Mouse (Mus musculus): Measurements from ENCODE around the gene Gm10203. TPM values are rescaled to one million over a fixed set of nuclear protein-coding genes. Genes with fewer than 3 reads are reported as not detected.
A peak's percentile ranks its signal among the peaks of the same experiment; 100 is the strongest.
"Not testable (repeated sequence)": the region's sequence is repeated elsewhere in the genome, so short reads cannot be mapped to it uniquely, and the experiment has no call there.

The Gm10203 gene
- polyA plus RNA-seq, 1 experiment from 2014 or later: not detected

DNA sequence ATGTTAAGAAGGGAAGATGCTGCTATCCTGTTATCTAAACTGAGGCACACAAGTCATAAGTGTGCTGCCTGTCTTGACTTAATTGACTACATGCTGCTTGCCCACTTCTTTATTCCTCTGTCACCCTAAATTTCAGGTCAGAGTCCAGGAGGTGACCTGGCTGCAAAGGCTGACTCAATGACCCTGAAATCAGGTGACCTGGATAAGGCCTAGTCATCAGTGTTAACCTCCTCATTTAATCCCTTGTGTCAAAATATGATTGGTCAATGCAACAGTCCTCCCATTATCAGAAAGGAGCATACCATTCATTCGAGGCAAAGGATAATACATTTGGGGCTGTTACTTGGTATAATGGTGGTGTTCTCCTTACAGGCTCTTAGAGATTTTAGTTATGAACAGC, 9.5 kb downstream of the Gm10203 start, which contains the start of gene Etfbkmt:
Gene Etfbkmt, plus strand, starts transcription at position 379 of the 400 bp plus-strand sequence.
- no peaks in the 10 kb centered on the region for H3K27me3 ChIP-seq (replicated peaks; ENCODE audit: low read depth, poor library complexity, severe bottlenecking)
- peaks cover 15% of the 10 kb centered on the region for H3K4me1 ChIP-seq
- no peak within 1 kb of the TSS for H3K27ac ChIP-seq (replicated peaks)
- 84% methylated on average over 1 of the region's 1 CpGs for WGBS
- H3K9me3 ChIP-seq: no peaks in the 10 kb centered on the region
- H3K36me3 ChIP-seq (replicated peaks): peaks cover 15% of the 10 kb centered on the region
- no peak for DNase-seq (ENCODE audit: low spot score)
- no peak within 1 kb of the TSS for H3K4me3 ChIP-seq

DNA sequence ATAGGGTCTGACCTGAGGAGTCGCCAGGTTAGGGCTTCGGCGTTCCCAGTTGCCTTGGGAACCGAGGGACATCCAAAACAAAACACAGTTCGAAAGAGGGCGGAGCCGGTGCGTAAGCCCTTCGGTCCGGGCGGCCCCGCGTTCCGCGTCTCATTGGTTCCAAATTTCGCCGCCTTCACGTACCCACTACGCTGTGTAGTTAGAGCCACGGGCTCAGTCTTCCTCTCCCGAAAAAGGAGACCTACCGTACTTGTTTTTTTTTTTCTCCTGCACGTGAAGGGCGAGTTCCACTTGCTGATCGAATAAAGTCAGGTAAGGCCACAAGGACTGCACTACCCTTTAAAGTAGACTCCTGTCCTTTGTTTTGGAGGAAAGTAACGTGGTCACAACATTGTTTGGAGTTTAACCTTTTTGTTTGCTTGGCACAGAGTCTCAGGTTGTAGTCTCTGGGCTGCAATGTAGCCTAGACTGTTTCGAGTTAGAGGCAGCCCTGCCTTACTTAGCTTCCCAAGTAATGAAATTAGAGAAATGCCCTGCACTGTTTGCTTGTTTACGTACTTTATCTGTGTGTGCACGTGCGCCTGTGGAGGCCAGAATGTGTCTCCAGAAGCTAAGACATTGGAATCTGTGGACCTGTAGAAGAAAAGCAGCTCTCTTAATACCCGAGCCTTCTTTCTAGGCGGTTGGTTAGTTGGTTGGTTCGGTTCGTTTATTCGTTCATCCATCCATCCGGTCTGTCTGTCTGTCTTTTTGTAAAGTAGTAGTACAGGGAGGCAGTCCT, 11.6 kb downstream of the Gm10203 start:
- WGBS: 8% methylated on average over 36 of the region's 36 CpGs

DNA sequence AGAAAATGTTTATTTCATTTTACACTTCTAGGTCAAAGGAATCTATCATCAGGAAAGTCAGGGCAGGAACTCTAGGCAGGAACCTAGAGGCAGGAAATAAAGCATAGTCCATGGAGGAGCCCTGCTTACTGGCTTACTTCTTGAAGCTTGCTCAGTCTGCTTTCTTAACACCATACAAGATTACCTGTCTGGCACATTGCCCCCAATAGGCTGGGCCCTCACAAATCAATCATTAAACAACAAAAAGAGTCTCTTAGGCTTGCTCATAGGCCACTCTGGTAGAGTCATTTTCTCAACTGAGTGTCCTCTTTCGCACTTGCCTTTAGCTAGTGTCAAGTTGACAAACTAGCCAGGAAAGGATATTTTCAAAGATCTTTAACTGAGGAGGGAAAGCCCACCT, 15.2 kb downstream of the Gm10203 start:
- Histone ChIP-seq H3K27me3 (replicated peaks; ENCODE audit: low read depth, poor library complexity, severe bottlenecking) (no peaks in the 10 kb centered on the region), H3K27ac (replicated peaks) (no peak overlapping the region), H3K4me1 (peaks cover 9% of the 10 kb centered on the region; the same call in 1 of the 2 replicates), H3K4me3 (no peak overlapping the region), H3K9me3 (no peaks in the 10 kb centered on the region), H3K36me3 (replicated peaks) (peaks cover 42% of the 10 kb centered on the region)
- 98% methylated on average over 1 of the region's 1 CpGs for WGBS
- DNase-seq (ENCODE audit: low spot score): no peak

More for the DNA sequence above, 11.6 kb downstream of the Gm10203 start:
- DNase-seq (ENCODE audit: low spot score): peak; percentile 92
- no peaks in the 10 kb centered on the region for H3K27me3 ChIP-seq (replicated peaks; ENCODE audit: low read depth, poor library complexity, severe bottlenecking)
- peak overlapping the region; percentile 67 for H3K4me3 ChIP-seq
- peaks cover 27% of the 10 kb centered on the region for H3K36me3 ChIP-seq (replicated peaks)
- peaks cover 9% of the 10 kb centered on the region; the same call in 1 of the 2 replicates for H3K4me1 ChIP-seq
- no peaks in the 10 kb centered on the region for H3K9me3 ChIP-seq
- H3K27ac ChIP-seq (replicated peaks): peak overlapping the region; percentile 90

DNA sequence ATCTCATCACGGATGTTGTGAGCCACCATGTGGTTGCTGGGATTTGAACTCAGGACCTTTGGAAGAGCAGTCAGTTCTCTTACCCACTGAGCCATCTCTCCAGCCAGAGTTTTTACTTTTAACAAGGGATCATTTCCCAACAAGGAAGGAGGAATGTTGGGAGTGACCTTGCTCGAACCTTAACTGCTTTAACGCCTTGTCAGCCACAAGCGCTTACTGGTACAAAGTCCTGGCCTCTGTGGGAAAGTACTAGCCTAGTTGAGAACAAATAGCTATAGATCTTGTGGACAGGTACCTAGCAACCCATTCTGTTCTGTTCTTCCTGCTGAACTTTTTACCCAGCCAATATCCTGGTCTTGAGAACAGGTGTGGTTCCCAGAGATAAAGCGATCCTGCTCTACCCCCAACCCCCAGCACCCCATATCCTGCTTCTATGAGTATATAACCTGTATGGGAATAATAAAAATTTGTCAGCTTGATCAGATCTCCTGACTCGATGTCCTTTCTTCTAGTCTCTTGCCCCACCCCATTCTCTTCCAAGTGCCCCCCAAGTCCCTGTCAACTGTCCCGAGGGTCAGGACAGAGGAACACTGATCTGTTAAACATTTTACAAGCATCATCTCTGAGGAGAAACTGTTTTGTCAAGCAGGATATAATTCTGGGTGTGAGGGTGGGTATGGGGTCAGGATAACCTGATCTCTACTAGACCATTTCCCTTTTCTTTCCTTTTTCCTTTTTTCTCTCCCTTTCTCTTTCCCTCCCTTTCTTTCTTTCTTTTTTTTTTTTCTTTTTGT, 18.7 kb downstream of the Gm10203 start:
- H3K27me3 ChIP-seq (replicated peaks; ENCODE audit: low read depth, poor library complexity, severe bottlenecking): no peaks in the 10 kb centered on the region
- H3K4me3 ChIP-seq: no peak overlapping the region
- peaks cover 2% of the 10 kb centered on the region for H3K4me1 ChIP-seq
- H3K9me3 ChIP-seq: no peaks in the 10 kb centered on the region
- no peak overlapping the region for H3K27ac ChIP-seq (replicated peaks)
- peaks cover 52% of the 10 kb centered on the region for H3K36me3 ChIP-seq (replicated peaks)
- WGBS: 92% methylated on average over 7 of the region's 7 CpGs
- no peak for DNase-seq (ENCODE audit: low spot score)

DNA sequence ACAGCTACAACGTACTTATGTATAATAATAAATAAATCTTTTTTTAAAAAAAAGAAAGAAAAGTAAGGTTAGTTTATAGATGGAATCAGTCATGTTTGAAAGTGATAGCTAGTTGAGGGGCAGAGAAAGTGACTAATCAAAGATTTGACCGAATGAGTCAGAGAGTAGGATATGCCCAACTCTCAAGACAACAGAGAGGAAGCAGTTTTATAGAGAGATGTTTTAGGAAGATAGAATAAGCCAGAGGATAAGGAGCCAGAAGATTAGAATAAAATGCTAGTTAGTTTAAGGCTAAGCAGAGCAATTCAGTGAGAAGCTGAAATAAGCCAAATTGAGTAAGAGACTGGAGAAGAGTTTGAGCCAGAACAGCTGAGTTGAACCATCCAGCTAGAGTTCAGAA, 22.1 kb downstream of the Gm10203 start:
- Histone ChIP-seq H3K36me3 (replicated peaks) (peaks cover 46% of the 10 kb centered on the region), H3K4me1 (peaks cover 15% of the 10 kb centered on the region), H3K27me3 (replicated peaks; ENCODE audit: low read depth, poor library complexity, severe bottlenecking) (no peaks in the 10 kb centered on the region), H3K4me3 (no peak overlapping the region), H3K27ac (replicated peaks) (no peak overlapping the region), H3K9me3 (no peaks in the 10 kb centered on the region)
- no peak for DNase-seq (ENCODE audit: low spot score)
- WGBS: 95% methylated on average over 2 of the region's 2 CpGs

DNA sequence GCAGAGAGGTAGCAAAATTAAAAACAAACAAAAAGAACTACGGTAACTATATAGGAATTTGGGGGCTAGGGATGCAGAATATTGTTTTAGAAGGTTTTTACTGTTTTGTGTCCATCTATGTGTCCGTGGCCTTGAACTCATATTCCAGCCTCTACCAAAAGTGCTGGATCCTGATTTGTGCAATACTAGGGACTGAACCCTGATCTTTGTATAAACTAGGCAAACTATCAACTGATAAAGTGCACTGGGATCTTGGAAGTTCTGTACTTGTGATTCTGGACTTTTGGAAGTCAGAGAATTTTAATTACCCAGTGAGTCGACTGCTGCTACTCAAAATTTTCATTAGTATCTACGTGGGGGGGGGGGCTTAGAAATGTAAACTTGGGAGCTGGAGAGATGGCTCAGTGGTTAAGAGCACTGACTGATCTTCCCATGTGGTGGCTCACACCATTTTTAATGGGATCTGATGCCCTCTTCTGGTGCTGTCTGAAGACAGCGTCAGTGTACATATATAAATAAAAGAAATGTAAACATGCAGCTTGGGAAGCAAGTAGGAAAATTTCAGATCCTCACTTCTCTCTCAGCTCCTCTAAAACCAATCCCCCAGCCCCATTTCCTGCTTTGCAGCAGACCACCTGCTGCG, 23.6 kb downstream of the Gm10203 start:
- 45% methylated on average over 6 of the region's 6 CpGs for WGBS
- no peak for DNase-seq (ENCODE audit: low spot score)

DNA sequence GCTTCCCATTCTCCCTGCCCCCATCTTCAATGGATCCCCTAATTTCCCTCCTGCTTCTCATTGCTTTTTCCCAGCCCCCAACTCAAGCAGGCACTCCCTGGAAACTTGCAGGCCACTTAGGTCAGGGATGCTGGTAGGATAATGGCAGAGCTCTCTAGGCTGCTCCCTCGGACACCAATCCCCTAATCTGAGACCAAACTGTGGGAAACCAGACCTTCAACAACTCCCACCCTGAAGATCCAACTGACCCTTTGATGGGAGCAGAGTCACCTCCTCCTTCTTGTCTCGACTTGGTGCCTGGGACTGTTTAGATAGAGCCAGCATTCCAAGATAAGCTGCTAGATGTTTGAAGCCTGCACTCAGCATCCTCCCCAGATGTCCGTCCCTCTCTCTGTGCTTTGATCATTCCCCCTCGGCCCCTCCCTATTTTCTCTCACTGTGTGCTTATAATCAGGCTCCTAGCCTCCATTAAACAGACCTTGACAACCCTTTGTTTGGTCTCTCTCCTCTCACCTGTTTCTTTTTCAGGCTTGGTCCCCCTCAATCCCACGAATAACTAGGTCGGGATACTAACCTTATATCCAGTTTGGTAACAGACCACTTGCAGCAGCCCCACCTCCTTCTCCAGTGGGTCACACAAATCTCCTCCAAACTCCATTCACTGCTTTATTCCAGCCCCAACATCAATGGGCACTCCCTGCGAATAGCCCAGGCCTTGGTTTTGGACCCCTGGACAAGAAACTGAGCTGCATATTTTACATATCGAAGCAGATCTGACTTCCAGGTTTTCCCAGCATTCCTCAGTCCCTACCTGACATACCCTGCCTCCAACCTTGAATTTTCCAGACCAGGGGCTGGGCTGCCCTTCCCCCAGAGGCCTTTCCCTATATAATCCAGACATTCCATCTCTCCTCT, 24.4 kb downstream of the Gm10203 start:
- Histone ChIP-seq H3K4me3 (no peak overlapping the region), H3K27ac (replicated peaks) (0 out of 2 replicates have a peak overlapping the region, but pooled peaks have one; percentile 30), H3K27me3 (replicated peaks; ENCODE audit: low read depth, poor library complexity, severe bottlenecking) (no peaks in the 10 kb centered on the region), H3K9me3 (no peaks in the 10 kb centered on the region), H3K36me3 (replicated peaks) (peaks cover 58% of the 10 kb centered on the region), H3K4me1 (peaks cover 15% of the 10 kb centered on the region)
- DNase-seq (ENCODE audit: low spot score): no peak
- 25% methylated on average over 8 of the region's 8 CpGs for WGBS

More for the DNA sequence above, 23.6 kb downstream of the Gm10203 start:
- H3K36me3 ChIP-seq (replicated peaks): peaks cover 55% of the 10 kb centered on the region
- no peak overlapping the region for H3K4me3 ChIP-seq
- no peaks in the 10 kb centered on the region for H3K27me3 ChIP-seq (replicated peaks; ENCODE audit: low read depth, poor library complexity, severe bottlenecking)
- H3K4me1 ChIP-seq: peaks cover 15% of the 10 kb centered on the region
- 0 out of 2 replicates have a peak overlapping the region, but pooled peaks have one; percentile 30 for H3K27ac ChIP-seq (replicated peaks)
- H3K9me3 ChIP-seq: no peaks in the 10 kb centered on the region

DNA sequence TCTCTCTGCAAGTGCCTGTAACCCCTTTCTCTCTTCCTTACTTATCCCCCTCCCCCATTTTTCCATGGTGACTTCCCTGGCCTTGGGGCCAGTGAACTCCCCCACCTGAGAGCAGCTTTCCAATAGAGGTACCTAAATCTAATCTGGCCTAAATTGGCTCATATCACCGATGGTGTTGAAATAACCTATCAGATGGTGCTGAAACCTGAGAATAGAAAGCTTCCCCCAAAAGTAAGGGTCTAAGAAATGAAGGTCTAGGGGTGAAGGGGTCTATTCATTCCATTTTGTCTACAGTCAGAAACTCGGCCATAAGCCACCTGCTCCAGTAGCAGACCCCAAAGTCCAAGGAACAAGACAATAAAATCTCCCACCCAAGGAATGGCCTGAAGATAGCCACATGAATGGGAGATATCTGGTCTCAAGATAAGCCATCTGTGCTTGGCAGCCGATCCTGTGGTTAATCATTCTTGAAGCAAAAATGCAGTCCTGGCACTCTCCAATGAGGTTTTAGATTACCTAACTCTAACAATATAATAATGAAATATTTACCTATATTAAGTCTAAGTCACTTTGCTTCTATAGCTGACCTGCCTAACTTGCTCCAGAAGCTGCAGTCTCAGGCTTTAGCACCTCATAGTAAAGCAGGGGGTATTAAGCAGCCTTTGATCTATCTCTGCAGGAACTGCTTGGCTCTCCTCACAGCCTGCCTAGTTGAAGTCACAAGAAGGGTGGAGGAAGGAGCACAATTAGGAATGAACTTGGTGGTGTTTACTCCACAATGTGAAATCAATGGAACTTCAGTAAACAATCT, 25.3 kb downstream of the Gm10203 start:
- no peak overlapping the region for H3K27ac ChIP-seq (replicated peaks)
- no peak for DNase-seq (ENCODE audit: low spot score)

DNA sequence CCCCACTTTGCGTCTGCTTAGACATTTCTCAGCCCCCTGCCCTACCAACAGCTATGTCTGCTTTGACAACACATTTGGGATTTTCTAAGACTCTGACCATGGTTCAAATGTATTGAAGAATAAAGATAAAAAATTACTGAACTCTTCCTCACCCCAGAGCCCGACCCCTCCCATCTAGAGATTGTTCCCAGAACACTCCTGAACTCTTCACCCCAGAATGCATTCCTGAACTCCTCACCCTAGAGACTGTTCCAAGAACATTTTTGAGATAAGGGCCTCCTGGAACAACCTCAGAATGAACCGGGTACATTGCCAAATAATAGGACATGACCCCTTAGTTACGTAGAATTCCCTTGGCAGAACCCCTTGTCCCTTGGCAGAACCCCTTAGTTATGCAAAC, 37.1 kb downstream of the Gm10203 start:
- H3K4me3 ChIP-seq; H3K27me3 ChIP-seq (replicated peaks; ENCODE audit: low read depth, poor library complexity, severe bottlenecking); H3K4me1 ChIP-seq; H3K9me3 ChIP-seq; DNase-seq (ENCODE audit: low spot score); H3K27ac ChIP-seq (replicated peaks): not testable (repeated sequence)
- H3K36me3 ChIP-seq (replicated peaks): peaks cover 82% of the 10 kb centered on the region
- 87% methylated on average over 4 of the region's 4 CpGs for WGBS

More for the DNA sequence above, 25.3 kb downstream of the Gm10203 start:
- 78% methylated on average over 3 of the region's 3 CpGs for WGBS
- Histone ChIP-seq H3K4me1 (peaks cover 15% of the 10 kb centered on the region), H3K27me3 (replicated peaks; ENCODE audit: low read depth, poor library complexity, severe bottlenecking) (no peaks in the 10 kb centered on the region), H3K36me3 (replicated peaks) (peaks cover 62% of the 10 kb centered on the region), H3K9me3 (no peaks in the 10 kb centered on the region), H3K4me3 (no peak overlapping the region)

DNA sequence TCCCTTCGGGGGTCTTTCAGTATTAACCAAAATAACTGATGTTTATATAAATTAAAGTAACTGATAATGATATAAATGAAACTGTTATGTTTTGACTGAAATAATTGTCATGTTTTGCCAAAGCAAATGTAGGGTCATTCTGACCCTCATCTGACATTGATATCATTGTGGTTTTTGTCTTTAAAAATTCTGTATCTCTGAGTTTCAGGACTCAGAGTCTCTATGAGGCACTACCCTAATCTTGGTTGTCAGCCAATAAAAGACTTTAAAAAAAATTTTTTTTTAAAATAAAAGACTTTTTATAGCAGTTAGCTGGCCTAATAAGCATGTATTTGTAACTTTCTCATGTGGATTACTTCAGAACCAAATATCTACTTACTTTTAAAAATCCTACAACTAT, 37.7 kb downstream of the Gm10203 start:
- Histone ChIP-seq H3K36me3 (replicated peaks) (peaks cover 76% of the 10 kb centered on the region), H3K27me3 (replicated peaks; ENCODE audit: low read depth, poor library complexity, severe bottlenecking) (no peaks in the 10 kb centered on the region), H3K4me1 (no peaks in the 10 kb centered on the region), H3K27ac (replicated peaks) (no peak overlapping the region), H3K9me3 (no peaks in the 10 kb centered on the region), H3K4me3 (no peak overlapping the region)
- 93% methylated on average over 1 of the region's 1 CpGs for WGBS
- DNase-seq (ENCODE audit: low spot score): no peak

DNA sequence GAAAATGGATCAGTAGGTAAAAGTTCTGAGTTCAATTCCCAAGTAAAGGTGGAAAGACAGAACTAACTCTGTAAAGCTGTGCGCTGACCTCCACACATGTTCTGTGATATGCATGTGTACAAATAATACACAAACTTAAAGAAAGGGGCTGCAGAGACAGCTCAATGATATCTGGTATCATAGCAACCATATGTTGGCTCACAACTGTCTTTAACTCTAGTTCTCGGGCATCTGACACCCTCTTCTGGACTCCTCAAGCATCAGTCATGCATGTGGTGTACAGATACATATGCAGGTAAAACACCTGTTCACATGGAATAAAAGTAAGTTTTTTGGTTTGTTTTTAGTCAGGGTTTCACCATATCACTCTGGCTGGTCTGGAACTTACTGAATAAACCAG, 38.5 kb downstream of the Gm10203 start:
- no peaks in the 10 kb centered on the region for H3K9me3 ChIP-seq
- WGBS: 91% methylated on average over 2 of the region's 2 CpGs
- H3K4me3 ChIP-seq: no peak overlapping the region
- H3K27me3 ChIP-seq (replicated peaks; ENCODE audit: low read depth, poor library complexity, severe bottlenecking): no peaks in the 10 kb centered on the region
- no peaks in the 10 kb centered on the region for H3K4me1 ChIP-seq
- no peak for DNase-seq (ENCODE audit: low spot score)
- H3K36me3 ChIP-seq (replicated peaks): peaks cover 73% of the 10 kb centered on the region
- H3K27ac ChIP-seq (replicated peaks): no peak overlapping the region

All from embryonic facial prominence, embryonic 10.5 days (tissue).